Mouse (Mus musculus): ENCODE measurements around the gene Dmp1.

The Dmp1 gene

GRCm38 (mm10) chr5:104263014-104263776 lies 60.8 kb downstream of the Dmp1 start:
- DNase-seq (ENCODE audit: low spot score), result no peak

Measured in urinary bladder, postnatal 25 days (tissue).